Mouse (Mus musculus) megakaryocyte, embryonic 14.5 days (primary cell): ENCODE data around the gene Smad6.

Experiments
- FLI1 ChIP-seq: IDR thresholded peaks from 2 replicates; pipeline ENCODE4 v1.6.1; 2012; ENCODE audit warnings: low read length, inconsistent platforms, mixed read lengths
- GATA1 ChIP-seq: IDR thresholded peaks from 3 replicates; pipeline ENCODE4 v1.6.1; 2012; ENCODE audit warnings: mixed read lengths, low read length, inconsistent platforms, borderline replicate concordance

- TF ChIP-seq GATA1 (no peak), FLI1 (no peak)
Observed at GRCm38 (mm10) chr9:64014801-64015200, 7.1 kb downstream of the Smad6 start.
